Mouse (Mus musculus) G1E (cell line): ENCODE measurements around the gene Ccl26. TPM values are rescaled to one million over a fixed set of nuclear protein-coding genes. Genes with fewer than 3 reads are reported as not detected.

Experiments
- ATAC-seq: 2 replicates; pipeline ENCODE4 v1.8.0; 2016; ENCODE audit warnings: mild to moderate bottlenecking; ENCODE audit not compliant: insufficient number of reproducible peaks, poor library complexity, low FRiP score, severe bottlenecking; ENCODE audit errors: extremely low read depth
- DNase-seq: peaks from one replicate; pipeline ENCODE4 v3.0.0; 2012; ENCODE audit warnings: low spot score
- H3K27me3 ChIP-seq: 2 replicates; pipeline ENCODE4 v1.6.1; 2012; ENCODE audit warnings: mild to moderate bottlenecking, low read length, inconsistent platforms; ENCODE audit not compliant: insufficient read depth
- H3K36me3 ChIP-seq: replicated peaks from 2 replicates; pipeline ENCODE3; 2012; ENCODE audit warnings: mild to moderate bottlenecking, inconsistent platforms
- H3K4me1 ChIP-seq: 2 replicates; pipeline ENCODE4 v1.6.1; 2012; ENCODE audit warnings: low read depth, low read length, inconsistent platforms, mixed read lengths; ENCODE audit not compliant: insufficient read depth
- H3K4me3 ChIP-seq: 2 replicates; pipeline ENCODE4 v1.5.1; 2012; ENCODE audit warnings: low read depth, mild to moderate bottlenecking, inconsistent platforms, low read length, moderate library complexity, mixed read lengths
- H3K9me3 ChIP-seq: replicated peaks from 2 replicates; pipeline ENCODE4 v1.6.1; 2012; ENCODE audit warnings: inconsistent platforms
- CTCF ChIP-seq: IDR thresholded peaks from 2 replicates; pipeline ENCODE4 v1.5.1; 2012; ENCODE audit warnings: low read depth, low read length, inconsistent platforms, mixed read lengths
- GATA1 ChIP-seq: IDR thresholded peaks from 2 replicates; pipeline ENCODE4 v1.6.1; 2012; ENCODE audit warnings: borderline replicate concordance, low read length, inconsistent platforms, mixed read lengths
- GATA2 ChIP-seq: IDR thresholded peaks from 2 replicates; pipeline ENCODE4 v1.6.1; 2012; ENCODE audit warnings: low read depth, low read length, inconsistent platforms, borderline replicate concordance
- POLR2AphosphoS5 ChIP-seq: IDR thresholded peaks from 2 replicates; pipeline ENCODE4 v1.6.1; 2012; ENCODE audit warnings: low read depth, low read length, inconsistent platforms; ENCODE audit not compliant: insufficient replicate concordance
- TAL1 ChIP-seq: conservative IDR thresholded peaks from 2 replicates; pipeline ENCODE4 v1.6.1; 2012; ENCODE audit warnings: low read depth, low read length, inconsistent platforms, mixed read lengths
- polyA plus RNA-seq: library from polyadenylated mRNA; stranded (reverse); fragments of >175 nt; gene quantifications from 2 replicates; pipeline ENCODE4 v1.2.3, GENCODE M21; 2012
- total RNA-seq, 2 experiments: library from RNA; stranded (forward) in 1 of 2; stranded (reverse) in 1 of 2; fragments of 200-1000 nt in 1 of 2; fragments of >200 nt in 1 of 2; fragmentation: Nextera tagmentation in 1 of 2; gene quantifications; 2 replicates each; pipeline ENCODE4 v1.2.3; 2014 to 2017

Ccl26 gene
- total and polyA plus RNA-seq, 3 experiments, result not detected

GRCm38 (mm10) chr5:135513131-135513530 is 50.2 kb downstream of the Ccl26 start:
- Histone ChIP-seq H3K4me1 (no peaks in the 10 kb centered on the region), H3K27me3 (peaks cover 2% of the 10 kb centered on the region; the same call in 1 of the 2 replicates), H3K36me3 (no peaks in the 10 kb centered on the region), H3K9me3 (no peaks in the 10 kb centered on the region), H3K4me3 (no peak overlapping the region)
- TF ChIP-seq TAL1 (no peak), GATA2 (no peak), CTCF (no peak), GATA1 (no peak), POLR2AphosphoS5 (no peak)
- DNase-seq (no peak), ATAC-seq (no peak)

GRCm38 (mm10) chr5:135511105-135511504 is 52.3 kb downstream of the Ccl26 start:
- Histone ChIP-seq H3K36me3 (no peaks in the 10 kb centered on the region), H3K4me1 (no peaks in the 10 kb centered on the region), H3K4me3 (no peak overlapping the region), H3K27me3 (peaks cover 2% of the 10 kb centered on the region; the same call in 1 of the 2 replicates), H3K9me3 (no peaks in the 10 kb centered on the region)
- TF ChIP-seq CTCF, result no peak
- no peak for TF ChIP-seq POLR2AphosphoS5
- no peak for TF ChIP-seq GATA1
- TF ChIP-seq TAL1, result no peak
- no peak for TF ChIP-seq GATA2
- ATAC-seq (no peak), DNase-seq (no peak)

Other genes with a start within 250 kb of the Ccl26 start
- not detected in 2 replicates for gene Fkbp6, start 213.5 kb downstream of the Ccl26 start, total RNA-seq (2014; fragmentation: Nextera tagmentation)
- not detected in 2 replicates for gene Fkbp6, start 213.5 kb downstream of the Ccl26 start, total RNA-seq (2017)
- gene Fkbp6, start 213.5 kb downstream of the Ccl26 start, polyA plus RNA-seq, result not detected in 2 replicates
- not detected in 2 replicates for gene Trim50, start 210.3 kb downstream of the Ccl26 start, total RNA-seq (2014; fragmentation: Nextera tagmentation)
- gene Trim50, start 210.3 kb downstream of the Ccl26 start, total RNA-seq (2017), result 0.16 TPM in 1 of 2 replicates, not detected in the other
- gene Trim50, start 210.3 kb downstream of the Ccl26 start, polyA plus RNA-seq, result not detected in 2 replicates
- gene Nsun5, start 193.6 kb downstream of the Ccl26 start, total RNA-seq (2014; fragmentation: Nextera tagmentation), result 21.1 and 26.2 TPM in 2 replicates
- gene Nsun5, start 193.6 kb downstream of the Ccl26 start, total RNA-seq (2017), result 26.7 and 27.6 TPM in 2 replicates
- gene Nsun5, start 193.6 kb downstream of the Ccl26 start, polyA plus RNA-seq, result 20.4 and 21.0 TPM in 2 replicates
- 105 and 123 TPM in 2 replicates for gene Pom121, start 169.0 kb downstream of the Ccl26 start, total RNA-seq (2014; fragmentation: Nextera tagmentation)
- 4.9 and 5.0 TPM in 2 replicates for gene Pom121, start 169.0 kb downstream of the Ccl26 start, total RNA-seq (2017)
- 162 and 185 TPM in 2 replicates for gene Pom121, start 169.0 kb downstream of the Ccl26 start, polyA plus RNA-seq
- not detected in 2 replicates for gene Hip1, start 18.4 kb downstream of the Ccl26 start, total RNA-seq (2014; fragmentation: Nextera tagmentation)
- gene Hip1, start 18.4 kb downstream of the Ccl26 start, total RNA-seq (2017), result 0.17 and 0.38 TPM in 2 replicates
- not detected in 2 replicates for gene Hip1, start 18.4 kb downstream of the Ccl26 start, polyA plus RNA-seq
- gene Ccl24, start 9.5 kb upstream of the Ccl26 start, total RNA-seq (2014; fragmentation: Nextera tagmentation), result not detected in 2 replicates
- 0.12 TPM in 1 of 2 replicates, not detected in the other for gene Ccl24, start 9.5 kb upstream of the Ccl26 start, total RNA-seq (2017)
- not detected in 2 replicates for gene Ccl24, start 9.5 kb upstream of the Ccl26 start, polyA plus RNA-seq
- gene Rhbdd2, start 69.0 kb upstream of the Ccl26 start, total RNA-seq (2014; fragmentation: Nextera tagmentation), result 21.1 and 29.4 TPM in 2 replicates
- 6.3 and 6.7 TPM in 2 replicates for gene Rhbdd2, start 69.0 kb upstream of the Ccl26 start, total RNA-seq (2017)
- gene Rhbdd2, start 69.0 kb upstream of the Ccl26 start, polyA plus RNA-seq, result 9.8 and 15.5 TPM in 2 replicates
- gene Por, start 106.5 kb upstream of the Ccl26 start, total RNA-seq (2014; fragmentation: Nextera tagmentation), result 26.7 and 38.1 TPM in 2 replicates
- gene Por, start 106.5 kb upstream of the Ccl26 start, total RNA-seq (2017), result 80.5 and 91.1 TPM in 2 replicates
- 90.4 and 112 TPM in 2 replicates for gene Por, start 106.5 kb upstream of the Ccl26 start, polyA plus RNA-seq
- 8.5 and 17.8 TPM in 2 replicates for gene Tmem120a, start 180.9 kb upstream of the Ccl26 start, total RNA-seq (2014; fragmentation: Nextera tagmentation)
- gene Tmem120a, start 180.9 kb upstream of the Ccl26 start, total RNA-seq (2017), result 17.3 and 18.0 TPM in 2 replicates
- 13.3 and 14.2 TPM in 2 replicates for gene Tmem120a, start 180.9 kb upstream of the Ccl26 start, polyA plus RNA-seq
- gene Styxl1, start 214.8 kb upstream of the Ccl26 start, total RNA-seq (2014; fragmentation: Nextera tagmentation), result 0.49 and 0.68 TPM in 2 replicates
- 0.12 TPM in 1 of 2 replicates, not detected in the other for gene Styxl1, start 214.8 kb upstream of the Ccl26 start, total RNA-seq (2017)
- not detected in 2 replicates for gene Styxl1, start 214.8 kb upstream of the Ccl26 start, polyA plus RNA-seq
- gene Mdh2, start 214.9 kb upstream of the Ccl26 start, total RNA-seq (2014; fragmentation: Nextera tagmentation), result 200 and 245 TPM in 2 replicates
- 141 and 153 TPM in 2 replicates for gene Mdh2, start 214.9 kb upstream of the Ccl26 start, total RNA-seq (2017)
- gene Mdh2, start 214.9 kb upstream of the Ccl26 start, polyA plus RNA-seq, result 664 and 799 TPM in 2 replicates
- gene Srrm3, start 243.3 kb upstream of the Ccl26 start, total RNA-seq (2014; fragmentation: Nextera tagmentation), result not detected in 2 replicates
- gene Srrm3, start 243.3 kb upstream of the Ccl26 start, total RNA-seq (2017), result 0.38 and 0.41 TPM in 2 replicates
- not detected in 2 replicates for gene Srrm3, start 243.3 kb upstream of the Ccl26 start, polyA plus RNA-seq